ENCODE assay signal across 8 mouse cellular contexts in genomic region chr3:41182036-41182899, GRCm38 (mm10).
DNase-seq lines count a peak whose midpoint lies in the region; ATAC-seq lines count a peak whose summit lies in the region.

No protein-coding gene starts in this region.

- peak; percentile 78 for DNase-seq in Muller cell, postnatal 12 days (ENCODE audit: inconsistent ontology term)
- peak; percentile 81 for DNase-seq in cerebellum, adult 9-11 months
- DNase-seq in frontal cortex, postnatal 10 days (ENCODE audit: low spot score in 2 of 2), result peak; percentile 57 to 83
- peak; percentile 89 for DNase-seq in hindbrain, embryonic 11.5 days (ENCODE audit: low spot score)
- peak; percentile 67 for DNase-seq in layer of hippocampus, adult 9-11 months
- peak; percentile 78 for DNase-seq in ovary, postnatal 36 days (ENCODE audit: low spot score)
- peak; percentile 74 for DNase-seq in thymus, postnatal 14 days

- no peaks in the 10 kb centered on the region for H3K27me3 ChIP-seq in hindbrain, embryonic 11.5 days (ENCODE audit: control insufficient read depth, insufficient read depth, low read length)
- H3K27me3 ChIP-seq in lung, embryonic 16.5 days (ENCODE audit: control insufficient read depth, insufficient read depth, low read depth, low read length), result no peaks in the 10 kb centered on the region

- H3K27ac ChIP-seq in hindbrain, embryonic 11.5 days (ENCODE audit: low read depth, low read length), result no peak overlapping the region
- H3K27ac ChIP-seq in lung, embryonic 16.5 days (ENCODE audit: low read length), result no peak overlapping the region

- no peaks in the 10 kb centered on the region for H3K36me3 ChIP-seq in hindbrain, embryonic 11.5 days (ENCODE audit: control insufficient read depth, insufficient read depth, low read length)
- no peaks in the 10 kb centered on the region for H3K36me3 ChIP-seq in lung, embryonic 16.5 days (ENCODE audit: control insufficient read depth, insufficient read depth, low read length)

- ATAC-seq in hindbrain, embryonic 11.5 days (ENCODE audit: low FRiP score), result peak; percentile 93
- peak; percentile 76 for ATAC-seq in lung, embryonic 16.5 days (ENCODE audit: low read depth)

- no peak overlapping the region for H3K4me2 ChIP-seq in hindbrain, embryonic 11.5 days (replicated peaks; ENCODE audit: low read depth, low read length)
- H3K4me2 ChIP-seq in lung, embryonic 16.5 days (ENCODE audit: low read depth, low read length), result no peak overlapping the region

- H3K4me3 ChIP-seq in hindbrain, embryonic 11.5 days (ENCODE audit: low read depth, low read length), result no peak overlapping the region
- no peak overlapping the region for H3K4me3 ChIP-seq in lung, embryonic 16.5 days (ENCODE audit: low read length)

- WGBS in hindbrain, embryonic 11.5 days, result 60% methylated on average over 15 of the region's 15 CpGs
- WGBS in lung, embryonic 16.5 days, result 42% methylated on average over 15 of the region's 15 CpGs

- no peaks in the 10 kb centered on the region for H3K4me1 ChIP-seq in hindbrain, embryonic 11.5 days (replicated peaks; ENCODE audit: control insufficient read depth, insufficient read depth, low read length)
- H3K4me1 ChIP-seq in lung, embryonic 16.5 days (replicated peaks; ENCODE audit: control insufficient read depth, insufficient read depth, low read length), result no peaks in the 10 kb centered on the region

- H3K9me3 ChIP-seq in hindbrain, embryonic 11.5 days (ENCODE audit: control insufficient read depth, low read length), result no peaks in the 10 kb centered on the region
- no peaks in the 10 kb centered on the region for H3K9me3 ChIP-seq in lung, embryonic 16.5 days (ENCODE audit: control insufficient read depth, low read length)

- no peak overlapping the region for H3K9ac ChIP-seq in hindbrain, embryonic 11.5 days (ENCODE audit: low read depth, low read length)
- no peak overlapping the region for H3K9ac ChIP-seq in lung, embryonic 16.5 days (ENCODE audit: low read length)
